Mouse (Mus musculus) adrenal gland, postnatal 36 days (tissue): Measurements from ENCODE around the gene Olfr315. TPM values are rescaled to one million over a fixed set of nuclear protein-coding genes. Genes with fewer than 3 reads are reported as not detected.
"Not testable (repeated sequence)": the region's sequence is repeated elsewhere in the genome, so short reads cannot be mapped to it uniquely, and the experiment has no call there.

ENCODE experiments used
- DNase-seq, 2 experiments: peaks; one replicate each; pipeline ENCODE4 v3.0.0; 2021; ENCODE audit warnings: mixed read lengths in 1 of 2
- total RNA-seq, 2 experiments: library from RNA; stranded (reverse); gene quantifications; 2 replicates each; pipeline ENCODE4 v1.2.3; 2021

Gene Olfr315
- total RNA-seq, 2 experiments from 2014 or later, result not detected

DNA sequence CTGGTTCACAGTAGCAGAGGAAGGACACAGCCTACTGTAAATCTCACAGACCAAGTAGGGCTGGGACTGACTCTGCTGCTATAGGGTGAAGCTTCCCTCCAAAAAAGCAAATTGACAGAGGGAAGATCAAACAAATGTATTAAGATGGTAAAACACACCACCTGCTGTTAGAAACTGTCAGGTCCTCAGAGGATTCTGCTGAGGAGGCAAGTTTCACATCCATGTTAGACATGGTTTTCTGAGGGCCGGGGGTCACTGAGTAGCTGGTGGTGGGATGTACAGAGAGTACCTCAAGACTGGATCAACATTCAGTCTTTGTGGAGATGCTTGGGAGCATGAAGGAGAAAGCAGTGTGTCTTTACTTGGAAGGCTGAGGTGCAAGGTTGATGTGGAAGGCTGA, 42.7 kb downstream of the Olfr315 start:
- no peak for DNase-seq

DNA sequence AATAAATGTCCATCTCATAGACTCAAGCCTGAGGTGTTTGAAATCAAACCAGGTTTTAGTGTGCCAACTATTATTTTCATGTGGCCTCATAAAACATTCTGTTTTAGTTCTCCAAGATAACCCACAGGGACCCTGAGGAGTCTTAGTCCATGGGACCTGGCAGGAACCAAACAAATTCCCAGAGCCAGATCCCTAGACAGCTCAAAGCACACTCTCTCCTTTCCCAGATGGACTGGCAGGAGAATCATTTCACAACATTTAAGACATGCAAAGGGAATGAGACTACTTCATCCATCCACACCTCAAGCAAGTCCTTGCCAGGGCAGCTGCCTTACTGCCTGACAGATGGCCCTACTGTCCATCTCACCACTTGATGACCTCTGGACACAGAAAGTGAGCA, 55.9 kb downstream of the Olfr315 start, which contains the start of gene Olfr312:
Olfr312 (plus strand) TSS at position 301 of the 400 bp plus-strand sequence.
- not testable (repeated sequence) for DNase-seq

DNA sequence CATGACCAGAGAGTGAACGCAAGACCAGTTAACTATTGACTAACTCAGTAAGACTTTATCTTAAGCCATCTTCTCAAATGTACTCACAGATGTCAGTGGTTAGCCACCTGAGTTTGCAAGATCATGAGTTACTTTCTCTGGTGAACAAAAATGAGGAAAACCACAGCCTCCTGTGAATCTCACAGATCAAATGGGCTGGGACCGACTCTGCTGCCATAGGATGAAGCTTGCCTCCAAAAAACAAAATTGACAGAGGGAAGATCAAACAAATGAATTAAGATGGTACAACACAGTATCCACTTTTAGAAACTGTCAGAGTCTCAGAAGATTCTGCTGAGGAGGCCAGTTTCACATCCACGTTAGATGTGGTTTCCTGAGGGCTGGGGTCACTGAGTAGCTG, 56.8 kb downstream of the Olfr315 start:
- no peak for DNase-seq

Other genes with a start within 250 kb of the Olfr315 start
- gene Olfr330, start 238.4 kb upstream of the Olfr315 start, total RNA-seq, result under 1 TPM in 1 of 2 experiments, not detected in 1; 0.33 TPM
- gene Olfr329-ps, start 226.8 kb upstream of the Olfr315 start, total RNA-seq, result 1 to 10 TPM in 1 of 2 experiments, not detected in 1; 1.2 TPM
- under 1 TPM; 0.17 to 0.26 TPM for gene Olfr328, start 217.6 kb upstream of the Olfr315 start, total RNA-seq
- gene Olfr224, start 202.6 kb upstream of the Olfr315 start, total RNA-seq, result not detected
- not detected for gene Olfr325, start 195.5 kb upstream of the Olfr315 start, total RNA-seq
- gene Olfr324, start 178.1 kb upstream of the Olfr315 start, total RNA-seq, result not detected
- not detected for gene 2210407C18Rik, start 157.1 kb upstream of the Olfr315 start, total RNA-seq
- not detected for gene Olfr323, start 142.7 kb upstream of the Olfr315 start, total RNA-seq
- not detected for gene Trim58, start 132.7 kb upstream of the Olfr315 start, total RNA-seq
- not detected for gene Olfr322, start 114.4 kb upstream of the Olfr315 start, total RNA-seq
- gene Olfr320, start 92.1 kb upstream of the Olfr315 start, total RNA-seq, result not detected
- gene Olfr319, start 74.0 kb upstream of the Olfr315 start, total RNA-seq, result not detected
- gene Olfr318, start 49.2 kb upstream of the Olfr315 start, total RNA-seq, result not detected
- gene Olfr317, start 34.0 kb upstream of the Olfr315 start, total RNA-seq, result not detected
- not detected for gene Olfr316, start 20.5 kb upstream of the Olfr315 start, total RNA-seq
- gene Olfr314, start 9.8 kb downstream of the Olfr315 start, total RNA-seq, result not detected
- gene Fam183b, start 28.8 kb downstream of the Olfr315 start, total RNA-seq, result 1 to 10 TPM; 1.4 to 2.4 TPM
- not detected for gene Olfr313, start 41.8 kb downstream of the Olfr315 start, total RNA-seq
- gene Olfr312, start 56.0 kb downstream of the Olfr315 start, total RNA-seq, result not detected
- not detected for gene Olfr311, start 66.1 kb downstream of the Olfr315 start, total RNA-seq
- 1 to 10 TPM; 3.3 to 3.6 TPM for gene Gm12258, start 74.0 kb downstream of the Olfr315 start, total RNA-seq
- gene 2810021J22Rik, start 94.0 kb downstream of the Olfr315 start, total RNA-seq, result 1 to 10 TPM; 4.4 to 6.2 TPM
- gene Zfp39, start 131.0 kb downstream of the Olfr315 start, total RNA-seq, result 1 to 10 TPM; 3.1 to 3.2 TPM
- not detected for gene Btnl10, start 144.7 kb downstream of the Olfr315 start, total RNA-seq
- gene Rnf187, start 165.7 kb downstream of the Olfr315 start, total RNA-seq, result 100 to 1,000 TPM; 173 to 181 TPM
- 1 to 10 TPM; 4.5 to 5.8 TPM for gene Hist3h2ba, start 175.7 kb downstream of the Olfr315 start, total RNA-seq
- gene Hist3h2a, start 181.5 kb downstream of the Olfr315 start, total RNA-seq, result 10 to 100 TPM; 20.0 to 21.8 TPM
- under 1 TPM; 0.10 to 0.26 TPM for gene Trim17, start 181.5 kb downstream of the Olfr315 start, total RNA-seq
- 10 to 100 TPM; 23.7 to 25.5 TPM for gene Trim11, start 204.9 kb downstream of the Olfr315 start, total RNA-seq